Mouse (Mus musculus) B cell, adult 2 months (primary cell): Measurements from ENCODE around the gene Tmem132d.
"Not testable (repeated sequence)": the region's sequence is repeated elsewhere in the genome, so short reads cannot be mapped to it uniquely, and the experiment has no call there.

Experiments used
- DNase-seq, 2 experiments: peaks; one replicate each; pipeline ENCODE4 v3.0.0; 2022

The Tmem132d gene

DNA sequence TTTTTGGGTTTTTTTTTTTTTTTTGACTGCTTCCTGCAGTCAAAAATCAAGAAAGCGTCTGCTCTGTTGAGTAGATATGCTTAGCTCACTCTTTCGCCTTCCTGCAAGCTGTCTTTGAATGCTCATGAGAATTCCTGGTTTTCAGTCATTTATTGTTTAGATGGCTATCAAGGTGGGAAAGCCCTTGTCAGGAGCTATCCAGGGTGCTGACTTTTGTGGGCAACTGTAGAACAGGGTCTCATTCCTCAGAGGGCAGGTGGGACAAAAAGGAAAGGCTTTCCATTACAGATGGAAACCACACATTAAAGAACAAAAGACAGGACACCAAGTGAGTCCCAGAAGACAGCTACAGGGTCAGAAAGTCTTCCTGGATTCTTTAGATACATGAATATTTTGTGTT is 360.3 kb downstream of the Tmem132d start:
- DNase-seq, result no peak

DNA sequence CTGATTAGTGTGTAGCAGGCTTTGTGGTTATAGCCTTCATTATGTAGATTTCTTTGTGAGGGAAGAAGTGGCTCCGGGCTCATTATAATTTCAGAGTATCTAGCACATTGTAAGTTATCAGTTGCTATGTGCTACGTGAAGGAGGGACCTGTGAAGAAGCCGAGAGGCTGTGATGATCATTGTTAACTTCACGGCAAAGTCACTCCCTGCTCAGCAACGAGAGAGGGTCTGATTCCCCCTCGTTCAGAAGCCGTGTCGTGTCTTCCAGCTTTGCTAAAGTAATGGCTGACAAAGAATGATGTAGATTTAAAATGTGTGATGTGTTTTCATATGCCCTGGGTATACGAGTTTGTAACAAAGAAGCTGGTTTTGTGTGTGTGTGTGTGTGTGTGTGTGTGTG is 391.1 kb downstream of the Tmem132d start:
- no peak for DNase-seq

DNA sequence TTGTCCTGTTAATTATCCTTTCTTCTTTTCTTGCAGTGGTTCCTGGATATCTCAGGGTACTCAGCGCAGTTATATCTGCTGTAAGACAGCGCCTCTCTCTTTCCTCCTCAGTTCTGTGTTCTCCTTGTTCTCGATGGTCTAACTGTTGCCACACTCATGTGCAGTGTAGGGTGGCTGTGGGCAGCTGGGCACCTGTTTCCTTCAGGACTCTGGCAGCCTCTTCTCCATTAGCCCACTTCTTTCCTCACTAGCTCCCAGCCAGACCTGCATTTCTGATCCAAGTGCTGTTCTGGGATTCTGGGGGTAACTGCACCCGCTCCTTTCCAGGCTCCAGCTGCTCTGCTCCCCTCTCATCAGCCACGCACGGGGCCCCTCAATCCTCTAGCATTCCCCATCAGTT is 392.8 kb downstream of the Tmem132d start:
- no peak for DNase-seq

- no peak for DNase-seq
These were observed 405.8 kb downstream of the Tmem132d start for GRCm38 (mm10) chr5:128027076-128027475.

- no peak for DNase-seq
These were observed 428.2 kb downstream of the Tmem132d start for GRCm38 (mm10) chr5:128004666-128005065.

GRCm38 (mm10) chr5:127996526-127997245 is 436.2 kb downstream of the Tmem132d start:
- no peak for DNase-seq

DNA sequence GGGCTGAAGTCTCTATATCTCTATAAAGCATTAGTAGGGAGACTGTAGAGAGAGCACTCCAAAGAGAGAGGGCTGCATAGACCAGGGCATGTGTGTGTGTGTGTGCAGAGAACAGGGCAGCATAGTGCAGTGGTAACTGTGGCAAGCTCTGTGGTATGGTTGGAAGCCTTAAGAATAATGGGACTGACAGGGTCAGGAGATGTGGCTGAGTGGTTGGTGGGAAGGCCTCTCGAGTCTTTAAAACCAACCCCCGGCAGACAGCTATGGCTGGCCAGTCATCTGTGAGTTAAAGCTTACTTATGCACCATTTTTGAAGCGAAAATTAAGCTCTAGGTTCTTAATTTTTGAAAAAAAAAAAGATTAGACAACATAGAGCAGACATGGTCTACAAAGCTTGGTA is 439.4 kb downstream of the Tmem132d start:
- no peak for DNase-seq

GRCm38 (mm10) chr5:127990826-127991225 is 442.1 kb downstream of the Tmem132d start:
- DNase-seq, result no peak

- DNase-seq, result not testable (repeated sequence)
These were observed 452.9 kb downstream of the Tmem132d start for GRCm38 (mm10) chr5:127980003-127980358.

DNA sequence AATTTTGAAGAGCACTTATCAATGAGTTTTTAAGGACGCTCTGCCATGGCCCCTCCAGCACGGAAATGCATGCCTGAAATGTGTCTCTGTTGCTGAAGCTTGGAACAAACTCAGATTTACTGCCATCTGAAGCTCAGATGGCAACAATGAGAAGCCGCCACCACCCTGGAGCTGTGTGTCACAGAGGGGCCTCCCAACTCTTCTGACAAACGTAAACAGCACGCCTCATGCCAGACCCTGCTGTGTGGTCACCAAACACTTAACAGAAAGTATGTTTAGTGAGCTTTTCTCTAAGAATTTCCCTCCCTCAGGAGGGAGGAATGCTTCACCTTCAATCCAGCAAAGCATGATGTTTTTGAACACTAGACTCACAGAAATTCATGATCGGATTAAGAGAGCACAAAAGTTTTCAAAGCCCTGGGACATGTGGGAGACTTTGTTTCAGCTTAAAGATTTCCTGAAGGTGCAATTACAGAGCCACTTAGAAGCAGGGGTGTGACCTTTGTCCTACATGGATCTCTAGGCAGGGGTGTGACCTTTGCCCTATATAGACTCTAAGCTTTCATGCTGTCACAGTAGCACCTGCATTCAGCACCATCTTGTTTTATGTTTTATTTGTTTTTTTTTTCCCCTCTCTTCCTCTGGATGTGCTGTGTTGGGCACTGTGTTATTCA is 453.4 kb downstream of the Tmem132d start:
- no peak for DNase-seq

- DNase-seq, result no peak
These were observed 456.2 kb downstream of the Tmem132d start for GRCm38 (mm10) chr5:127976661-127977060.

- no peak for DNase-seq
These were observed 467.2 kb downstream of the Tmem132d start for GRCm38 (mm10) chr5:127965700-127966099.

- no peak for DNase-seq
These were observed 470.2 kb downstream of the Tmem132d start for GRCm38 (mm10) chr5:127962656-127963055.

- DNase-seq, result no peak
These were observed 476.3 kb downstream of the Tmem132d start for GRCm38 (mm10) chr5:127956511-127957097.

GRCm38 (mm10) chr5:127954231-127954790 is 478.6 kb downstream of the Tmem132d start:
- DNase-seq, result no peak

DNA sequence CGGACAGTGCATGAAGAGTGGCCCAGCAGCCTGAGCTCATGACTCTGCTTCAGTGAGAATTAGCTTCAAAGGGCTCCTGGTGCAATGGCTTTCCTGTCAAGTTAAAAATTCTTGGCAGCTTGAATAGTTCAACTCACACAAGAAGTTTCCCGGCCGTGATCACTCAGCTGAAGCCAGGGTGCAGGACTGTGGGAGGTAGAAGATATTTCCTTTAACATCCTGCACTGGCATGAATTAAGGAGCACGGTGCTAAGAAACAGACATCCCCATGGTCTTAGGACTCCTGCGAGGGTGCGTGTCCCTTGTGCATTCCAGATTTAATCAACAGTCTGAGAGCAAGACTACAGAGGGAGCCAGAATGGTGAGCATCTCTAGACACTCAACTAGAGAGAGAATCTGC is 480.1 kb downstream of the Tmem132d start:
- no peak for DNase-seq

DNA sequence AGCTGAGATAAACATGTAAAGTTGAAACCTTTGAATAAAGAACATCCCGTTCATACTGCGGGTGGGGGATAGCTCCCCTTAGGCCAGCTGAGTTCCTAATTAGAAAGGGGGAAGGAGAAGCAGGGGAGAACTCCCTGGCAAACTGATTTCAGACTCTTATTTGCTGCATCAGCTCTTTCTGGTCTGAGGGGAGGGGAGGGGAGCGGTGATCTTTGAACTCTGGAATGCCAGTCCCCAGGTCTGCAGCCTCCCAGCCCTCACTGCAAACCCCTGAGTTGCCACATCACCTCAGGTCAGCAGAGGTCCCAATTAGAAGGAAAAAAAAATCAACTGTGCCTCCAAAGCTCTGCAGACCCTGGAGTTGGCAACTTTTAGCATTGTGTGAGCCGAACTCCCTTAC is 482.3 kb downstream of the Tmem132d start:
- no peak for DNase-seq

- no peak for DNase-seq
These were observed 485.6 kb downstream of the Tmem132d start for GRCm38 (mm10) chr5:127947275-127947674.

GRCm38 (mm10) chr5:127942171-127942570 is 490.7 kb downstream of the Tmem132d start:
- not testable (repeated sequence) for DNase-seq

DNA sequence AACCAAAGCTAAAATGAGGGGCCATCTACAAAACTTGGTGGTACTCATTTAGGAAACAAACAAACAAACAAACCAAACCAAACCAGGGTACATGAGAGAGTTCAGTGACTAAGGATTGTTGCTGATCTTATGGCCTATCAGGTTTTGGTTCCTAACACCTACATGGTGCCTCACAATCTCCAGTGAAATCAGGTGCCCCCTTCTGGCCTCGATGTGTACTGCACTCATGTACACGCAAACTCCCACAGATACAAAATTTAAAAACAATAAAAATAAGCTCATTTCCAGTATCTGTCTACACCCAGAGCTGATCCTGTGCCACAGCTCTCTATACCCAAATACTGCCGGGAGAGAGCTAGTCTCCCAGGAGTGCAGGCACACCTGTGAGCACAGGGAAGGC is 495.0 kb downstream of the Tmem132d start:
- DNase-seq, result no peak

DNA sequence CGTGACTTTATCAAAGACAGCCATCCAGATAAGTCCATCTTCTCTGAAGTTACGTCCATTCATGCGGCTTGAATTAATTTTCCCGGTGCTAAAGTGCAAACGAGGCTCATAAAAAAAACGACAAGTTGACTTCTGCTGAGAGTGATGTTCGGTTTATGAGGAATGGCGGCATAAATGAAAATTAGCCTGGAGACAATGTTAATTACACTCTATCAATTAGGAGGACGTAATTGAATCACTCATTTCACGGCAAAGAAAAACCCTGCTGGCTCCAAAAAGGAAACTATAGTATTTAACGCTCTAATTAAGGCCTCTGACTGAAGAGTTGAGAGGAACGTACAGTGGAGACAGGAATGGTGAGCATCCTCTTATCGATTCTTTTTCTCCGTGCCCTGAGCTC is 503.2 kb downstream of the Tmem132d start:
- no peak for DNase-seq

GRCm38 (mm10) chr5:127926686-127927085 is 506.2 kb downstream of the Tmem132d start:
- no peak for DNase-seq

- no peak for DNase-seq
These were observed 508.8 kb downstream of the Tmem132d start for GRCm38 (mm10) chr5:127924106-127924505.

DNA sequence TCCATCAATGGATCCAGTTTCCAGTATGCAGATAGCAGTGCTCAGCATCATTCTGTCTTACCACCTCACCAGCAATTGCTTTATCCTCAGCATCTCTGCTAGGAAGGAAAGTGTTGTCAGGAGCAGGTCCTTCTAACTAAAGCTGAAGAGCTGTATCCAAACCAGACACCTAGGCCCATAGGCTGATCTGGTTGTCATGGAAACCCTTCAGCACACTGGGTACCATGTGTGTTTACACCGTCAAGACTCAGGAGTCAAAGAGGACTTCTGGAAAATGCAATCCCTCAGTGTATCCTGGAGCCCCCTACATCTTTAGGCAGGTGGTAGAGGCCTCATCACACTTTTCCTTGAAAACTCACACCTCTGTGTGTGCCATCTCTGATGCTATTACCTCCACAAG is 513.7 kb downstream of the Tmem132d start:
- no peak for DNase-seq
